Mouse (Mus musculus) left cerebral cortex, adult 8-10 months (tissue): Measurements from ENCODE around the gene Cops7a. TPM values are rescaled to one million over a fixed set of nuclear protein-coding genes. Genes with fewer than 3 reads are reported as not detected.

Experiments used
- DNase-seq, 2 experiments: peaks; one replicate each; pipeline ENCODE4 v3.0.0; 2022; ENCODE audit warnings: low spot score in 2 of 2
- total RNA-seq, 4 experiments: library from RNA; stranded (reverse); gene quantifications; 2 replicates each; pipeline ENCODE4 v1.2.4; 2022

The Cops7a gene
- total RNA-seq = 100 to 1,000 TPM; 154 to 177 (median 165) TPM

DNA sequence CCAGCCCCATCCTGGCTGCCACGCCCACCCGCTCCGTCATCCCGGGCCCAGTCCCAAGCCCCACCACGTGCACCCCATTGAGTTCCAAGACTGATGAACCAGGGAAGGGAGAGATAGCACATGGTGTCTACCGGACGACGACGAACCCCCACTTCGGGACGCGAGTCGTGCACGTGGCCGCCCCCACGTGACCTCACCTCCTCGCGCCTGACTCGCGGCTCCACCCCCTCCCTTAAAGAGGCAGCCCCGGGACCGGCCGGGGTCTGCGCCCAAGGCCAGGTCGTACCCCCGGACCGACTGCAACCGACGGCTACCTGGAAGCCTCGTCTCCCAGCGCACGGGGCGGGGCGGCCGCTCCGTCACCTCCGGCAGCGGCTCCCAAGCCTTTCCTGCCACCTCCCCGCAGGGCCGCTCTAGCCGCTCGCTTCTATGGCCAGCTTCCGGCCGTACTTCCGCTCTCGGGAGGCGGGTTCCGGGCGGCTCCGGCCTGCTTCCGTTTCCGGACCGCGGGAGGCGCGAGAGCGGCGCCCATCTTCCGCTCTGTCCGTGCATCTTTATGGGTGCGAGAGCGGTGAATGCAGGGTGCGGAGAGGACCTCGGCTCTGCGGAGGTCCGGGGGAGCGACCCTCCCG lies at the start of gene Cops7a:
Cops7a (minus strand) TSS at position 451 of the 632 bp plus-strand sequence.
- peak; percentile 92 to 93 for DNase-seq

DNA sequence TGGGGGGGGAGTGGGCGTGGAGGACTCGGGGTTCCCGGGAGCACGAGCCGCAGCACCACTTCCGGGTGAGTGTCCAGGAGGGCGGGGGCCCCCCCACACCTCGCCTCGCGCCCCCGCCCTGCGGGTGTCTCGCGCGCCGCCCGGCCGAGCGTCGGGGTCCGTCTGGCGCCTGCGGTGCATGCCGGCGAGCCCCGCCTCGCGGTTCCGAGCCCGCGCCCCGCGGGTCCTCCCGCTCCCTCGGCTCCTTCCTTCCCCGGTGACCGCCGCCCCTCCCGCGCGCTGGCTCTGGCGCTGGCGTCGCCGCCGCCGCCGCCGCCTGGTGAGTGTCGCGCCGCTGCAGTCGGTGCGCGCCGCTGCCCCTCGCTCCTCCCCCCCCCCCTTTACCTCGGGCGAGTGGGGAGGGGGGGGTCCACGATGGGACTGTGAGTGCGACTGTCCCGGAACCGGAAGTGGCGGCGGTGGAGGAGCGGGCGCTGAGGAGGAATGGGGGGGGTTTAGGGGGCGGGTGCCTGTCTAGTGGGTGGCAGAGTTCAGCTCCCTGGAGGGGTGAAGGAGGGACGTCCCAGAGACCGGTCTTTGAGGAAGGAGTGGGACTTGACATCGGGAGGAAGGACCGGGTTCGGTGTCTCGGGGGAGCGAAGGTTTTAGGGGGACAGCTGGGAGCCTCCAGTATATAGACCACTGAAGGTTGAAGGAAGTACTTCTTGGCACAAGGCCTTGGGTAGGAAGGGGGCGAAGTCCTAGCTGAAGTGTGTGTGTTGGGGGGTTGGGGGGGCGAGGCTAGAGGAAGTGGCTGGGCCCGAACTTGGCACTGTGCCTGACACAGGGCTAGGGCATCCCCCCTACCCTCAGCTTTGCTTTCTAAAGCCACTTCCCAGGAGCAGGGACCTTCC lies 44.1 kb upstream of the Cops7a start:
- peak; percentile 27 to 75 for DNase-seq

DNA sequence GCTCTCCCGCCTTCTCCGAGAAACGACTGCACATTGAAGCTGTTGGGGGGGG lies 43.6 kb upstream of the Cops7a start, which contains the start of gene Zfp384:
Zfp384 (plus strand) TSS at position 17 of the 52 bp plus-strand sequence.
- no peak for DNase-seq

DNA sequence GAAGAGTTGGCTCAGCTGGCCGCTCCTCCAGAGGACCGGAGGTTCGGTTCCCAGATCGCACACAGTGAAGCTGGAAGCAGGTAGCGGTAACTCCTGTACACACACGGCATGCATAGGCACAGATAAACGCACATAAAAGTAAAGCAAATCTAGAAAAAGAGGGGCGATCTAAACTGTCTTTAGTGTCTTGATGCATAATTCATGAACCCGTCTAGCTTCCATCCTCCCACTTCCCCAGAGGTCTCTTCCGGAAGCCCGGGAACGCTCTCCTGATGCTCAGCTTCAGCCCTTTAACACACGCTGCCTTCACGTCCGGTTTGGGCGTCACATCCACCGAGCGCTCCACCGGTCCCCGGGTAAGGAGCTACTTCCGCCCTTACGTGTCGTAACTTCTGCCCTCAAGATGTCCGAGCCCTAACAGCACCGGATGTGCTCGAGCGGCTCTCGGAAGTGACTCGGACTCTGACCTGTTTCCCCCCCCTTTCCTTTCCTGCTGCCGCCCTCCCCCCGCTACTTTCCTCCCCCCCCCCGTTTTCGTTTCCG lies 43.3 kb upstream of the Cops7a start:
- peak; percentile 93 to 99 for DNase-seq

DNA sequence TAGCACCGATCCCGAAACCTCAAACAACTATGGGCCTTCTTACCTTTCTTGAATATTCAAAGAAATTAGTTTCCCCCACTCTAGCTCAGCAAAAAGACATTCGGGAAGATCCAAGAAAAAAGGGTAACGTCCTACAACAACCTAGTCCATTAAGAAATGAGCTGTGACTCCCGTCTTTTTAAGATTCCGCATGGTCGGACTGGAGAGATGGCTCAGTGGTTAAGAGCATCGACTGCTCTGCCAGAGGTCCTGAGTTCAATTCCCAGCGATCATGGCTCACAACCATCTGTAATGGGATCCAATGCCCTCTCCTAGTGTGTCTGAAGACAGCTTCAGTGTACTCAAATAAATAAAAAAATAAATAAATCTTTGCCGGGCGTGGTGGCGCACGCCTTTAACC lies 42.7 kb upstream of the Cops7a start:
- no peak for DNase-seq

DNA sequence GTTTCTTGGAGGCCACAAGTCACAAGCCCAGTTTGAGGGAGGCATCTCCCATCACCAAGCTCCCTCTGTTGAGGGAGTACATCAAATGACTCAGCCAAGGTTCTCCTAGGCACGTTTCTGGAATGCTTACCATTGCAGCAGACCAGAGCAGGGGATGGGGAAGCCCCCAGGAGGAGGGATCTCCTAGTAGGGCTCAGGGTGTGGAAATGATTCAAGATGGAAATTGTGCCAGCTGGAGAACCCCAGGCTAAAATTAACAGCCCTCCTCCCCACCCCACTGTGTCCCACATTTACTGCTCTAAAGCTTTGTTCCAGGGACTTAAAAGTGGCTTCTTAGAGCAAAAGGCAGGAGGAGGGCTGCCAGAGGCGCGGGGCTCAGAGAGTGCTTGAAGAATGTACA lies 39.7 kb upstream of the Cops7a start:
- DNase-seq = no peak

DNA sequence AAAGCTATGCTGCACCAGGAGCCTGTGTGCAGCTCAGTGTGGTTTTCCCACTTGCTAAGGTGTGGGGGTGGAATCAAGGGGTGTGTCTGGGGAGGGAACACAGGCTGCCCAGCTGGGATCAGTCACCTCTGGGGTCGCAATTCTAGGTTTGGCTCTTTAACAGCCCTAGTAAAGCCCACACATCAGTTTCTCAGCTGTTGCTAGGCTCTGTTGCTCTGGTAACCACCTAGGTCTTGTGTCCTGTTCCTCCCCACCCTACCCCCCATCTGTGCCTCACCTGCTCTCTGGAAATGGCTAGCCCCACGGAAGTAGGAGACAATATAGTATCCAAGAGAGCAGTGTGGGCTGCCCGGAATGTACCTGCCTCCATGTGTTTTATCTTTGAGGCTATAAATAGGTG lies 38.4 kb upstream of the Cops7a start:
- DNase-seq = no peak

DNA sequence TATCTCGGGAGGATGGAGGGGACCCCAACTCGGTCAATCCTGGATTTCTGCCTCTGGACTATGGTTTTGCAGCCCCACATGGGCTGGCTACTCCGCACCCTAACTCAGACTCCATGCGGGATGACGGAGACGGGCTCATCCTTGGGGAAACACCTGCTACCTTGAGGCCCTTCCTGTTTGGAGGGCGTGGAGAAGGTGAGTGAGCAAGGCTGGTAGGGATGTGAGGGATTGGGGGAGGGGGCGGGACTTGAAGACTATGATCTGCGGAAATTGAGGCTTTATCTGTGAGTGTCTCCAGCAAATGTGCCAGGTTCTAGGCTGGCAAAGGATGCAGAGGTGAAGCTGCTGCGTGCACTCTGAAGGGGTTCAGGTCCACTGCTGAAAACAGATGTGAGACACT lies 34.2 kb upstream of the Cops7a start:
- DNase-seq = no peak

DNA sequence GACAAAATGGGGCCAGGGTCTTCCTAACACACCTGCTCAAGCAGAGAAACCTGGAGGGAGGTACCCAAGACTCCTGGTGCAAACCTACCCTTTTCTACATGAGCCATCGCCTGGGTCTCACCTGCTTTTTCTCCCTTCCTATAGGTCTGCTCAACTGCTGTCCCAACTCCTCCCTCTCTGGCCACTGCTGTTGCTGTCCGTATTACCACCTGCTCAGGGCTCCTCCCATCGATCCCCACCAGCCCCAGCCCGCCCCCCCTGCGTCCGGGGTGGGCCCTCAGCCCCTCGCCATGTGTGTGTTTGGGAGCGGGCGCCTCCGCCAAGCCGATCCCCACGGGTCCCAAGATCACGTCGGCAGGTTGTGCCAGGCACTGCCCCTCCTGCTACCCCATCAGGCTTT lies 33.8 kb upstream of the Cops7a start:
- no peak for DNase-seq

DNA sequence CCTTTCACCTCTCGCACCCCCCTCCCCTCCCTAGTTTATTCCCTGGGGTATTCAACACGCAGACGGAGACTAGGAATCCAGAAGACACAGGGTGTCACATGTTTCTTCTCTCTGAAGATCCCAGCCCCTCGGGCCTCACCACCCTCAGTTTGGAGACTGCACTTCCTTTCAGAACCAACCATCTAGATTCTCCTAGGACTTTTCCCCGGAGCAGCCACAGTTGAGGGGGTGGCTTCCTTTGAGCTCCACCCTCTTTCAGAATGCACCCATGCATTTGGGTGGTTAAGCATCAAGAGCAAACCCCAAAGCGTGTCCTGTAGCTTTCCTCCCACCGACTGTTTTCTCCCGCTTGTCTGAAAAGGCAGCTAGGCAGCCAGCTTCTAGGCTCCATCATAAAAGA lies 32.7 kb upstream of the Cops7a start:
- DNase-seq = peak in 1 of 2 experiments; percentile 60

DNA sequence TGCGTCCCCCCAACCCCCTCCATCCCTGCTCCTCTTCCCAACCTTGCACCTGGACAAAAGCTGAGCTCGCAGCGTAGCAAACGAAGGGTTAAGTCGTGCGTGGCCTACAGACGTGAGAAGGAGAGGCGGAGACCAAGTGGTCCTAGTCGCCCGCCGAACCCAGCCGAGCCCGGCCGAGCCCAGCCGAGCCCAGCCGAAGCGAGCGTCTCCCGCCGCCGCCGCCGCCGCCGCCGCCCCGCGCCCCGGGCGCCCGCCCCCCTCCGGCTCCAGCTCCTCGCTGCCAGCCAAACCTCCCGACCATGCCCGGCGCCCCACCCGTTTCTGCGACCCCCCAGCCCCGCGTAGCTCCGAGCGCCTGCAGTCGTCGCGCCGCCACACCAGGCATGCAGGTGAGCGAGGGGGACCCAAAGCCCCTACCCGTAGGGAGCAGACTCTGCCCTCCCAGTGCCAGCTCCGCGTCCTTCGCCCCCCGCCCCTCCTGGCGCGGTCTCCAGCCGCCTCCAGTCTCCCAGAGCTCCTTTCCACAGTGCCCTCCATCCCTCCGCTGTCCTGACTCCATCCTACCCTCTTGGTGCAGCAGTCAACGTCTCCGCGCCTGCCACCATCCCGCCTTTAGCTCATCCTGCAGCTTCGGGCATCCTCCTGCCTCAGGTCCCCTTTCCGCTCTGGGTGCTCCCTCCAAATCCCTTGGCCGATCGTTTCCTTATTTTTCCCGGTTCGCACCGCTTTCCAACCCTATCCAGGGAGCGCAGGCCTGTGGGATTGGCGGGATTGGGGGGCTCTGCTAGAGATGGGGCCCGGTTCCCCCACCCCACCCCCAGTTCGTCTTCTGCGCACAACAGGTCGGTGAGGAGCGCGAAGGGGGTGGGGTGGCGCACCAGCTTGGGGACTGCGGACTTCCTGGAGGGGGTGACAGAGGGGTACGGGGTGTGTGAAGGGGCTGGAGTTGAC lies 31.5 kb upstream of the Cops7a start, which contains the start of gene Pianp:
Pianp (plus strand) TSS at position 144 of the 951 bp plus-strand sequence.
- peak; percentile 63 to 78 for DNase-seq

DNA sequence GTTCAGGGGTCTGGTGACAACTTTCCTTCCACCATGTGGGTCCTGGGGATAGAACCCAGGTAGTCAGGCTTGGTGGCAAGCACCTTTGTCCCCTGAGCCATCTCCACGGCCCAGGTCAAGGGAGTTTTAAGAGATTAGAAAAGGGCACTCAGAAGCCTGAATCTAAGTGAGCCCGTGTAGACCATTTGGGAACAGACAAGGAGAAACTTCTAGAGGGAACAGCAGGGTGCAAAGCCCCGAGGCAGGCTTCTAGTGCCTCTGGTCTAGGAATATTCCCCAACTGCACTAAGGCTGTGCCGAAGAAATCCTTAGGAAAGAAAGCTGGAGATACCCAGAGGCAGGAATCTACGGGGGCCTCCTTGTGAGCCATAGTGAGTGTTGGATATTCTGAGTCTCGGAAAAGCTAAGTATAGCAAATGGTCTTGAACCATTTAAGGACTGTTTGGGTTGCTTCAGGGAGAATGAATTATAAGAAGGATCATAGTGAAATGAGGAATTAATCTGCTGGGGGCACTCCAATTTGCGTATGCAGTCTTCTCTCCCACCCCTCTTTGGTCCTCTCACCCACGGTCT lies 30.6 kb upstream of the Cops7a start:
- no peak for DNase-seq

DNA sequence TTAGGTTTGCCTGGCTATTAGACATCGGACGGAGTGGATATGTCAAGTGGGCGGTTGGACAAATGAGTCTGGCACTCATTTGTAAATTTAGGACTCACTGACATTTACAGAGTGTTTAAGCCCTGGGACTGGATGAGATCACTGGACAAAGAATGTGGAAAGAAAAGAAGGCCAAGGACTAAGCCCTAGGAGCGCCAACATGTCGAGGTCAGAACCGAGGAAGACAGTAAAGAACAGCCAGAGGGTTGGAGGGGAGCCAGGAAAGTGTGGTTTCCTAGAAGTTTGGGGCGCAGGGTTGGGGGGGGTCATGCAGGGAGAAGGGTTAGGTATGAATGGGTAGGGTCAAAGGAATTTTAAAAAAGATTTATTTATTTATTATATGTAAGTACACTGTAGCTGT lies 29.9 kb upstream of the Cops7a start:
- DNase-seq = no peak

DNA sequence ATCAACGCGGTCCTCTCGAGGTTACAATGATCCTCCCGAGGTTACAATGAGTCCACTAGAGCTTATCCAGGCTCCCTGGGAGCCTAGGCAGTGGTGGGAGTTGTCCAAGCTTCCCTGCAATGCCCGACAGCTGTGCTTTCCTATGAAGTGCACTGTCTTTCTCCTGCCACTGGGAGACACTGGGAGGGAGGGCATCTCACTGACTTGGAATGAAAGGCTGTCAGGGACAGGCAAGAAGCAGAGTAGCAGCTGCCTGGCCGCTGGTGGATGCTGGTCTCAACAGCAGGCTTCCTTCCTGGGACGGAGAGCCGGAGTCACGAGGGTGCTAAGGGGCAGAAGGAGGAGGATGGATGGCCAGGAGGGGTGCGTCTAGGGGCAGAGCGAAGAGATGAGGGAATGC lies 28.5 kb upstream of the Cops7a start:
- no peak for DNase-seq

DNA sequence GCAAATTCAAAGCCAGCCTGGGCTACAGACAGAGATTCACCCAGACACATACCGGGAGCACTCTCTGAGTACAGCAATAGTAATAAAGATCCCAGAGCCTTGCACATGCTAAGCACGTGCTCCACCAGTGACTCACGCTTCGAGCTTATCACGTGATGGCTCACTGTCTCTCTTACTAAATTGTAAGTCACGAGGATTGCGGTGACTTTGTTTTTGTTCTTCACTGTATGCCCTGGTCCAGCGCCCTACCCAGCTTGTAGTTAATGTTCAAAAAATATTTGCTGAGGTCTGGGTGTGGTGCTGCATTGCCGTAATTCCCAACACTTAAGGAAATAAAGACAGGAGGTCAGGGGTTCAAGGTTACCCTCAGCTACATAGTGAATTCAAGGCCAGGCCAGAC lies 28.0 kb upstream of the Cops7a start:
- no peak for DNase-seq

DNA sequence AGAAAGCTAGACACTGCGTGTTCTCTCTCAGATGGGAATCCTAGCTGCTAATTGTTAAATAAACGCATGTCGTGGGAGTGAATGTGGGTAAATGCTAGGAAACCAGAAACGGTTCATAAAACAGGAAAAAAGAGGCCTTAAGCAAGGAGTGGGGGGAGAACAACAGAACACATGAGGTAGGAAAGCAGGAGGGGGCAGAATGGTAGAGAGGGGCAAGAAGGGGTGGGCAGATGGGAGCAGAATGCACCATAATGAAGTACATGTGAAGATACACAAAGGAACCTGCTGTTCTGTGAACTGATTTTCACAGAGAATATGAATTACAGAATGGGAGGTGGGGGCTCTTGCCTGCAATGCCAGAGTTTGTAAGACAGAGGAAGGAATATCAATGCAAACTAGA lies 26.9 kb upstream of the Cops7a start:
- no peak for DNase-seq

DNA sequence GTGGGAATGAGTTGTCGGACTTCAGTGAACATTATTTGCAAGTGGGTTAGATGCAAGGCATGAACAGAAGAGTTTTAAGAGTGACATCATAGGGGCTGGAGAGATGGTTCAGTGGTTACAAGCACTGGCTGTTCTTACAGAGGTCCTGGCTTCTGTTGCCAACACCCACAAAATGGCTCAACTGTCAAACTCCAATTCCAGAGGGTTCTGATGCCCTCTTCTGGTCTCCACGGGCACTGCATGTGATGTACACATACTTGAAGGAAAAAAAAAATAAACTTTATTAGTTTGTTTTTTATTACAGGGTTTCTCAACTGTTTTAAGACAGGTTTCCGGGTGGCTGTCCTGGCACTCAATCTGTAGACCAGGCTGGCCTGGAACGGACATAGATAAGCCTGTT lies 2.4 kb upstream of the Cops7a start:
- peak in 1 of 2 experiments; percentile 30 for DNase-seq

DNA sequence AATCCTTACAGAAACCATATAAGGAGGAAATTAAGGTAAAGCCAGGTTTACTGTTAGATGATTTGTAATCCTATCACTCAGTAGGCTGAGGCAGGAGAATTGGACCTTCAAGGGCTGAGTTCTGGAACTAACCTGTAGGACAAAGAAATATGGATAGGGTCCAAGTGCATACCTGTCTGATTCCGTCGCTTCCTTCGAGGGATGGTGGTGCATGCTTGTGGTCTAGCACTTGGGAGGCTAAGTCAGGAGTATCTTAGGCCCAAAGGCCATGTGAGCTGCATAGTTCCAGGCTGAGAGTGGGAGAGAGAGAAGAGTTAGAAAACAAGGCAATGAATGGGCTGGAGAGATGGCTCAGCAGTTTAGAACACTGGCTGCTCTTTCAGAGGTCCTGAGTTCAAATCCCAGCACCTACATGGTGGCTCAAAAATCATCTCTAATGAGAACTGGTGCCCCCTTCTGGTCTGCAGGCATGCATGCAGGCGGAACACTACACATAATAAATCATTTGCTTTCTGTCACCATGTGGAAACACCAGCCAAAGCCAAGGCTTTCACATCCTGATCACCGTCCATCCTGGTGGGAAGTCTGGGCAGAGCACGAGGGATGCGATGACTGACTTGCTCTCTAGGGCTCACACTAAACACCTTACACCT lies 1.3 kb upstream of the Cops7a start:
- no peak for DNase-seq

DNA sequence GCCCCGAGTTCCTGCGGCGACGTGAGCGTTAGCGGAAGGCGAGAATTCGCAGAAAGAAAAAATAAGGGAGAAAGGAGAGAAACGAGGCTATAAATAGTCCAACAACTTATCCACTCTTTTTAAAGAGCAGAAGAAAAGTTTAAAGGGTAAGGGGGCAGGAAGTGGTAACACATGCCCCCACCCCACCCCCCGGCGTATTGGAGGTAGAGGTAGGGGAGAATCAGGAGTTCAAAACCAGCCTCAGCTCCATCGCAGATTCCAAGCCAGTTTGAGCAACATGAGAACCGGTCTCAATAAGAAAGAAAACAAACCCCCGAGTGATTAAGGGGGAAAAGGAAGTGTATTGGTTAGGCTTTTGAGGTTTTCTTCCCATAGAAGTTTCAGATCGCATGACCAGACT lies 409 bp upstream of the Cops7a start:
- no peak for DNase-seq

DNA sequence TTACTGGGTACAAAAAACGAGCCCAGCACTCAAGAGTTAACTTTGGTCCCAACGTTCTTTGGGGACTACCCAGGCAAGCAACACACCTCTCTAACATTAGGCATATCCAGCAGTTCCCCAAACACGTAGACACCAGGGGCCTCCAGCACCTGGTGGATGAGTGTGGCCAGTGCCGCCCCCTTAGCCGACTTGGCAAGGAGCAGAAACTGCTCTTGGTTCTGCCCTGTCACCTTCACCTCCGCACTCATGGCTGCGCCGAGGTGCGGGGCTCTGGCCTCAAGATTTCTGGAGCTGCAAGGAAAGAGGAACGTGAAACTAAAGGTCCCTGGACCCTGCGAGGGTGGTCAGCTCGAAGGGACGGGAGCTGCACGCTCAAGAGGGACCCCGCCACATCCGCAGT lies 700 bp downstream of the Cops7a start:
- peak in 1 of 2 experiments; percentile 28 for DNase-seq

DNA sequence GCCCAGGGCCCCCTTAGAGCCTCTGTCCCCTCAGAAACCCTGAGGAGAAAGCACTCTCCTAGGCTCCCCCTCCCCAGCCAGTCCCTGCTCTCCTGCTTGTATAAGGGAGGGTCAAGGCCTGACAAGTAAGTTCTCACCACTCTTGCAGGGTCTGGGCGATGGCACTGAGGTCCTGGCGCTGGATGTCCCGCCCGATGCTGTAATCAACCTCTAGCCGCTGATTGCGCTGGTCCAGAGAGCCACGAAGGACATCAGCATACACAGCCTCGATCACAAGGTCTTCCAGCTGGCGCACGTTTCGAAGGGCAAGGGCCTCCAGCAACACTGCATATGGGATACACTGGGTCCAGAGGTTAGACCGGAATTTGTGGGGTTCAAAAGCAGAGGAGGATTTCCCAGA lies 4.3 kb downstream of the Cops7a start:
- no peak for DNase-seq
